Mouse (Mus musculus): Measurements from ENCODE around the gene Nr6a1. TPM values are rescaled to one million over a fixed set of nuclear protein-coding genes. Genes with fewer than 3 reads are reported as not detected.

Gene Nr6a1
- polyA plus RNA-seq, 1 experiment from 2014 or later: 1.5 TPM

DNA sequence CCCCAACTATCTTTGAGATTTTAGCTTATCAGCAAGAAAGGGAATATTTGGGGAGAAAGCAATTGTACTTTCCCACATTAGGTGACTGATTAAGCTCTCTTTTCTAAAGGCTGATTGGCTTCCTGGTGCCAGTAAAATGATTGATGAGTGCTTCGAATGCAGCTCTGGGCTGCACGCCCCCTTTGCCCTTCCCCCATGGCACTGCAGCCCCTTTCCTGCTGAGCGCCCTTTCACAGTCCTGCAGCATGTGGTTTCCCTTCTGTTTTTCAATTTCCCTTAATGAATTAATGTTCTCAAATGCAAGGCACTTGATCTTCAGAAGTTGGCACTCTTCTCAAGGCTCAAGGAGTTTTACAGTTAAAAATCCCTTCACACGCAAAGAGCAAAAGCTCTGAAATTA is 12.5 kb downstream of the Nr6a1 start:
- Histone ChIP-seq H3K36me3 (ENCODE audit: poor library complexity, severe bottlenecking) (no peaks in the 10 kb centered on the region), H3K27ac (no peak overlapping the region), H3K4me1 (peaks cover 5% of the 10 kb centered on the region), H3K9ac (no peak overlapping the region), H3K4me2 (no peak overlapping the region), H3K4me3 (no peak overlapping the region), H3K27me3 (no peaks in the 10 kb centered on the region), H3K9me3 (replicated peaks) (no peaks in the 10 kb centered on the region)
- 10% methylated on average over 4 of the region's 4 CpGs for WGBS
- ATAC-seq: peak; percentile 50; the same call in 1 of the 2 replicates

DNA sequence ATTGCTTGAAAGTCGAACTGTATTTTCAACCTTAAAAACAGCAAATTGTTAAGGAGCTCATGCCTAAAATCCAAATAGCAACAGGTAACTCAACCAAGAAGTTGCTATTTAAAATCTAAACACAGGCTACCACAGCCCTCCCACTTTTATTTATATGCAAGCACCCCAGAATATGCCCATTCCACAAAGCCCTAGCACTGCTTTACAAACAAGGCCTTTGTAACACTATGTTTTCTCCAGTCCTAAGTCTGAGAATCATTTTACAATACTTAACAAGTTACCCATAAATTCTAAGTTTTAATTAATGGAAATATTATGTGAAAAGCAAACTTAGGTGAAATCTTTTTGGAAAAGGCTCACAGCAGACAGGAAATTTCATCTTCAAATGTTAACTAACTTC is 13.0 kb downstream of the Nr6a1 start:
- 30% methylated on average over 1 of the region's 1 CpGs for WGBS

DNA sequence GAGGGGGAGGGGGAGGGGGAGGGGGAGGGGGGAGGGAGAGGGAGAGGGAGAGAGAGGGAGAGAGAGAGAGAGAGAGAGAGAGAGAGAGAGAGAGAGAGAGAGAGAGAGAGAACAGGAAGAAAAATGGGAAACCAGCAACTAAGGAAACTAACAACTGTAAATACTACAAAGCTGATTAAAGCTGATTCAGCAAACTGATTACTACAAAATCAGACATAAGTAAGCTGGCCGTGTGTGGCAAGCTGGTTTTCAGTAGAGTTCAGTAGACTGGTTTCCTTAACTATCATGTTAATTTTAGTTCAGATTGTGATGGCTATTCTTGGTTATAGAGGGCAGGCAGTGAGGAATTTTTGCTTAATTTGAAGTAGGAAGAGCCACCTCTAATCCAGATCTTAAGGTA is 18.9 kb downstream of the Nr6a1 start:
- no peak for ATAC-seq
- Histone ChIP-seq H3K4me2 (no peak overlapping the region), H3K4me1 (no peaks in the 10 kb centered on the region), H3K9ac (no peak overlapping the region), H3K4me3 (no peak overlapping the region), H3K27ac (no peak overlapping the region), H3K27me3 (no peaks in the 10 kb centered on the region), H3K9me3 (replicated peaks) (no peaks in the 10 kb centered on the region), H3K36me3 (ENCODE audit: poor library complexity, severe bottlenecking) (no peaks in the 10 kb centered on the region)
- WGBS: 68% methylated on average over 1 of the region's 1 CpGs

More for the DNA sequence above, 13.0 kb downstream of the Nr6a1 start:
- Histone ChIP-seq H3K4me3 (no peak overlapping the region), H3K36me3 (ENCODE audit: poor library complexity, severe bottlenecking) (no peaks in the 10 kb centered on the region), H3K27ac (no peak overlapping the region), H3K27me3 (no peaks in the 10 kb centered on the region), H3K9me3 (replicated peaks) (no peaks in the 10 kb centered on the region), H3K9ac (no peak overlapping the region), H3K4me2 (no peak overlapping the region), H3K4me1 (peaks cover 5% of the 10 kb centered on the region)
- ATAC-seq: no peak

DNA sequence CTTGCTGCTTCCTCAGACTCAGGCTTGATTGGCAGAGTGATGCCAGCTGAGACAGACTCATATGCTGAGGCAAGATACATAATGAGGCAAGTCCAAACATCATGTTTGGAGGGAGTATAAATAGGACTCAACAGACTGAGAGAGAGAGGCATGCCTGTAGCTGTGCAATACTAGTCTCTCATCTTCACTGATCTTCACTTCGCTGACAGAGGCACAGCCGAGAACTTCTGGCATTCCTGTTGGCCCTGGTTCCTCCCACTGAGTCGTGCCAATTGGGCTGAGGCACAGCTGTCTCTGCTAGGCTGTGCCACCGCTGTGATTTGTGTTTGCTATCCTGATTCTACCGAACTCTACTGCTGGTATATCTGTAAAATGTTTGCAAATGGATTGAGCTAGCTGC is 21.4 kb downstream of the Nr6a1 start:
- 81% methylated on average over 5 of the region's 5 CpGs for WGBS
- Histone ChIP-seq H3K4me3 (no peak overlapping the region), H3K36me3 (ENCODE audit: poor library complexity, severe bottlenecking) (no peaks in the 10 kb centered on the region), H3K27me3 (no peaks in the 10 kb centered on the region), H3K4me2 (no peak overlapping the region), H3K4me1 (no peaks in the 10 kb centered on the region), H3K9me3 (replicated peaks) (no peaks in the 10 kb centered on the region), H3K27ac (no peak overlapping the region), H3K9ac (no peak overlapping the region)
- no peak for ATAC-seq

DNA sequence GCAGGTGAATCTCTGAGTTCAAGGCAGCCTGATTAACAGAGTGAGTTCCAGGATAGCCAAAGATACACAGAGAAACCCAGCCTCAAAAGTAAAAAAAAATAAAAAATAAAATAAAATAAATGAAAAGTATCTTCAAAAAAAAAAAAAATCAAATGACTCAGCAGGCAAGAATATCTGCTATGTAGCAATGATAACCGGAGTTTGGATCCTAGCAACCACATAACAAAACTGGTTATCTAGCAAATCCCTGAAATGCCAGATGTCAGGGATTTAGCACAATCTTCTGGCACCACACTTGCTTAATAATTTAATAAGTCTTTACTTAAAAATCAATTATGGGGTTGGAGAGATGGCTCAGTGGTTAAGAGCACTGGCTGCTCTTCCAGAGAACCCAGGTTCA is 23.2 kb downstream of the Nr6a1 start:
- Histone ChIP-seq H3K27ac (no peak overlapping the region), H3K9ac (no peak overlapping the region), H3K9me3 (replicated peaks) (no peaks in the 10 kb centered on the region), H3K4me1 (no peaks in the 10 kb centered on the region), H3K36me3 (ENCODE audit: poor library complexity, severe bottlenecking) (no peaks in the 10 kb centered on the region), H3K27me3 (no peaks in the 10 kb centered on the region), H3K4me2 (no peak overlapping the region), H3K4me3 (no peak overlapping the region)
- WGBS: 98% methylated on average over 1 of the region's 1 CpGs
- no peak for ATAC-seq

DNA sequence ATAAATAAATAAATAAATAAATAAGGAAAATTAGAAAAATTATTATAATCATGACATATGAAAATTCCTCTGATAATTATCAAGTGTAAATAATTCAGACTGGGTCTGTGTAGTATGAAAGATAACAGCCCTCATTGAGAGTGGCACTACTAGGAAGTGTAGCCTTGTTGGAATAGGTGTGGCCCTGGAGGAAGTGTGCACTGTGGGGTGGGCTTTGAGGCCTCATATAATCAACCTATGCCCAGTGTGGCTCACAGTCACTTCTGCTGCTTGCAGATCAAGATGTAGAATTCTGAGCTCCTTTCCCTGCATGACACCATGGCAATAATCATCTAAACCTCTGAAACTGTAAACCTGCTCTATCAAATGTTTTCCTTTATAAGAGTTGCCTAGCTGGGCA is 24.6 kb downstream of the Nr6a1 start:
- Histone ChIP-seq H3K27ac (no peak overlapping the region), H3K9ac (no peak overlapping the region)

DNA sequence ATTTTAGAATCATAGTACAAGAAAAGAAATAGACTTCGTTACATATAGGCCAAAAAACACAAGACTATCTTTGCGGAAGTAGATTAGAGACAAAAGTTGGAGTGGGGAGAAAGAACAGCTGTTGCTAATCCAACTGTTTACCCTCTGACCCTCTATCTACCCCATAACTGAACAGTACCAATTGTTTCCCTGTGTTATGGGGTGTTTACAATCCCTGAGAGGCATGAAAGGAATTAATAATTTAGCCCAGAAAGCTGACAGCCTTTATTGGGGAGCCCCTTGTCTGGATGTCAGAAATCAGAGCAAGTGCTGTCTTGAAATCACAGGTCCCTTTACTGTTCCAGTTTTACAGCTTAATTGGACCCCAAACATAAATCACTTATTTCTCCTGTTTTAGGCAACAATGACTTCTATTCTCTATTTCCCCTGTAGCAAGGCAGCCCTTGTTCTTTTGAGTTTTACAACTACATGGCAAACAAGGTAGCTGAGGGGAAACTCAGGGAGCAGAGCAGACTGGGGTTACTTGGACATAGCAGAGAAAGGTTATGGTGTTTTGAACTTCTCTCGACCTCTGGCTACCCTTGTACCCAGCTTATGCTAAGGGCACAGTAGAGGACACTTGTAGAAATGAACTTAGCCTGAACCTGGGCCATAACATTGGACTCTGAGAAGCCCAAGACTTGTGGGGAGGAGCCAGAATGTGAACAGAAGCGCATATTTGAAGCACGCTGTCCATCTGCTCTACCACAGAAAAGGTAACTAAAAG is 46.4 kb downstream of the Nr6a1 start:
- no peak for ATAC-seq
- WGBS: 90% methylated on average over 5 of the region's 5 CpGs
- no peak overlapping the region for H3K4me2 ChIP-seq

More for the DNA sequence above, 24.6 kb downstream of the Nr6a1 start:
- no peak for ATAC-seq
- Histone ChIP-seq H3K4me3 (no peak overlapping the region), H3K9me3 (replicated peaks) (no peaks in the 10 kb centered on the region), H3K4me2 (no peak overlapping the region), H3K4me1 (no peaks in the 10 kb centered on the region), H3K27me3 (no peaks in the 10 kb centered on the region), H3K36me3 (ENCODE audit: poor library complexity, severe bottlenecking) (no peaks in the 10 kb centered on the region)

DNA sequence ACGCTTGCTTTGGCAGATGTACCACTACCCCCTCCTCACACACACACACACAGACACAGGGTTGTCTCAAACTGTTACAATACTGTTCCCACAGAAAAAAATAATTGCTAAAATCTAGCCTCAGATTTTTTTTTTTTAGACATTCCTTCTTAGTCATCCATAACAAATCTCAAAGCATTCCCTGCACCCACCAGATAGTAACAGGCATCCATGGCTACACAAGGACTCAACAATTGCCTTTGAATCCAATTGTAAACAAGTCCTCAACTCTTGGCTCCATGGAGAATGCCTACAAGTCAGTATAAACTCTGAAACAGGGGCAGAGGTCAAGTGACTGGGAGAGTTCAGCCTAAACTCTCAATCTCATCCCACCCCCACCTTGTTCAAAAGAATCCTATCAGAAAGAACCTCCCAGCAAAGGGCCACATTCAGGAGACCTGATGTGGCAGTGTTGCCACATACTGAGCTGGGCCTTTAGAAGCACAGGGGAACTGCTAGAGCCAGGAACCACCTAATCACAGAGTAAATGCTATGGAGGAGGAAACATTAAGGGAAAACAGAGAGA is 52.9 kb downstream of the Nr6a1 start:
- WGBS: 79% methylated on average over 1 of the region's 1 CpGs
- H3K36me3 ChIP-seq (ENCODE audit: poor library complexity, severe bottlenecking): peaks cover 45% of the 10 kb centered on the region
- no peak for ATAC-seq
- no peak overlapping the region for H3K4me3 ChIP-seq
- H3K4me2 ChIP-seq: no peak overlapping the region
- no peaks in the 10 kb centered on the region for H3K4me1 ChIP-seq
- no peak overlapping the region for H3K27ac ChIP-seq
- H3K27me3 ChIP-seq: no peaks in the 10 kb centered on the region
- no peak overlapping the region for H3K9ac ChIP-seq
- no peaks in the 10 kb centered on the region for H3K9me3 ChIP-seq (replicated peaks)

More for the DNA sequence above, 46.4 kb downstream of the Nr6a1 start:
- Histone ChIP-seq H3K27ac (no peak overlapping the region), H3K9me3 (replicated peaks) (no peaks in the 10 kb centered on the region), H3K4me3 (no peak overlapping the region), H3K9ac (no peak overlapping the region), H3K27me3 (no peaks in the 10 kb centered on the region), H3K36me3 (ENCODE audit: poor library complexity, severe bottlenecking) (peaks cover 24% of the 10 kb centered on the region; the same call in 1 of the 2 replicates), H3K4me1 (no peaks in the 10 kb centered on the region)

DNA sequence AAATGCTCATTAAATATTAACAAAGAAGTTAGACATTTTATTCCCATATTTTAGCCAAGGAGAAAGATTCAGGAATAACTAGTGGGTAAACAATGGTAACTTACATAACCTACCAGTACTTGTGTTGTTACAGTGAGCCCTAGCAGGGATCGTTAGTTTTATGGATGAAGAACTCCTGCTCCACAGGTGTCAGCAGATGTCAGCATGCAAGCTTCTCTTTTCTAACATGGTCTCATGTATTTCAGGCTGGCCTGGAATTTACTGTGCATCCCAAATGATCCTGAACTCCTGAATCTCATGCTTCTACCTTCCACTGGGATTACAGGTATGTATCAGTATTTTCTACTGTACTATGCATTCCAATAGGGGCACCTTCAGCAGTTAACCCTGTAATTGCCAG is 54.8 kb downstream of the Nr6a1 start:
- Histone ChIP-seq H3K27me3 (no peaks in the 10 kb centered on the region), H3K9ac (no peak overlapping the region), H3K36me3 (ENCODE audit: poor library complexity, severe bottlenecking) (peaks cover 35% of the 10 kb centered on the region), H3K4me2 (no peak overlapping the region), H3K9me3 (replicated peaks) (no peaks in the 10 kb centered on the region), H3K4me3 (no peak overlapping the region), H3K4me1 (no peaks in the 10 kb centered on the region), H3K27ac (no peak overlapping the region)
- no peak for ATAC-seq
- WGBS: 54% methylated on average over 1 of the region's 1 CpGs

DNA sequence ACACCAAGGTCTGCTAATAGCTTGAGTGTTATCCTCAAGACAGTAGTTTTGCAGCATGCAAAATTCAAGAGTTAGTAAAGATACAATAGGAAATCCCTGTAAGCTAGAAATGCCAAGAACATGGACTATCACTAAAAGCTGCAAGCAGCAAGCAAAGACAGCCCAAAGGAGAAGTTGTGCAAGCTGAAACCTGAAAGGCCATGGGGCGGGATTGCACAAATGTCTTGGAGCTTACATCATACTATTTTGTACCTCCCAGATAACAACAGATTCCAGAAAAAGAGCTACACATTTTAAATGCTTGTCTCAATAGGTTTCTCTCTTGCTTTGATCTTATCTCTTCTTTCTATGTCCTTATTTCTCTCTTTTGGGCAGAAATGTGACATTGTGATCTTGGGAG is 60.8 kb downstream of the Nr6a1 start:
- Histone ChIP-seq H3K27ac (no peak overlapping the region), H3K9ac (no peak overlapping the region), H3K36me3 (ENCODE audit: poor library complexity, severe bottlenecking) (peaks cover 8% of the 10 kb centered on the region; the same call in 1 of the 2 replicates), H3K4me3 (no peak overlapping the region), H3K4me2 (no peak overlapping the region), H3K9me3 (replicated peaks) (no peaks in the 10 kb centered on the region), H3K27me3 (no peaks in the 10 kb centered on the region), H3K4me1 (no peaks in the 10 kb centered on the region)
- no peak for ATAC-seq
- 91% methylated on average over 1 of the region's 1 CpGs for WGBS

DNA sequence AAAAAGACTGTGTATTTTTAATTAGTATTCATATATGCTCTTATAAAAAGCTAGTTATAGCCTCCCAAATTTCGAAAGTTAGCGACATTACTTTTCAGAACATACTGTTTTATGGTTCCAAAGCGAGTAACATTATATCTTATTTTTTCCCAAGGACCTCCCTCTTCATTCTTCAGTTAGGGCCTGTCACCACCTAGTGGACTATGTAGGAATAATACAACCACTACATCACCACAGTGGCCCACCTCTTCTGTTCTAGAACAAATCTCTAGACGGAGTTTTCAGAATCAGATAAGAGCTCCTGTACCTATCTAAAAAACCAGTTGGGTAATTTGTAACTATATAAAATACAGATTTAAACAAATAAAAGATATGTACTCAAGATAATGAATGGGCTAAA is 63.5 kb downstream of the Nr6a1 start:
- H3K4me3 ChIP-seq: no peak overlapping the region
- H3K27ac ChIP-seq: no peak overlapping the region
- H3K4me1 ChIP-seq: no peaks in the 10 kb centered on the region
- peak; percentile 73 for ATAC-seq
- H3K27me3 ChIP-seq: no peaks in the 10 kb centered on the region
- WGBS: 59% methylated on average over 4 of the region's 4 CpGs
- no peaks in the 10 kb centered on the region for H3K9me3 ChIP-seq (replicated peaks)
- H3K9ac ChIP-seq: no peak overlapping the region
- peaks cover 11% of the 10 kb centered on the region; the same call in 1 of the 2 replicates for H3K36me3 ChIP-seq (ENCODE audit: poor library complexity, severe bottlenecking)
- no peak overlapping the region for H3K4me2 ChIP-seq

DNA sequence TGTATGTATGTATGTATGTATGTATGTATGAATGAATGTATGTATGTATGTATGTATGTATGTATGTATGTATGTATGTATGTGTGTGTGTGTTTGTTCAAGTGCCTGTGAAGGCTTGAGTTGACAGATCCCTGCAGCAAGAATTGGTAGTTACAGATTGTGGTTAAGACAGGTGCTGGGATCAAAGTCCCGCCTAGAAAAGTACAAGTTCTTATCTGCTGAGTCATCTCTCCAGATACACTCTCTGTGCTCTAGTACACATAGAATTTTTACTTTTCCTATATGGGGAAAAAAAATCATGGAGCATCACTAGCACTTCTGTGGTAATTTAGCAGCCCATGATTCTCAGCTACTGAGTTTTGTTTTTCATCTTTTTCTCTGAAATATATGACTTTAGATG is 75.7 kb downstream of the Nr6a1 start:
- Histone ChIP-seq H3K9me3 (replicated peaks) (no peaks in the 10 kb centered on the region), H3K27ac (no peak overlapping the region), H3K4me3 (no peak overlapping the region), H3K36me3 (ENCODE audit: poor library complexity, severe bottlenecking) (peaks cover 36% of the 10 kb centered on the region), H3K27me3 (no peaks in the 10 kb centered on the region), H3K4me1 (no peaks in the 10 kb centered on the region), H3K9ac (no peak overlapping the region), H3K4me2 (no peak overlapping the region)
- 80% methylated on average over 1 of the region's 1 CpGs for WGBS
- ATAC-seq: no peak

DNA sequence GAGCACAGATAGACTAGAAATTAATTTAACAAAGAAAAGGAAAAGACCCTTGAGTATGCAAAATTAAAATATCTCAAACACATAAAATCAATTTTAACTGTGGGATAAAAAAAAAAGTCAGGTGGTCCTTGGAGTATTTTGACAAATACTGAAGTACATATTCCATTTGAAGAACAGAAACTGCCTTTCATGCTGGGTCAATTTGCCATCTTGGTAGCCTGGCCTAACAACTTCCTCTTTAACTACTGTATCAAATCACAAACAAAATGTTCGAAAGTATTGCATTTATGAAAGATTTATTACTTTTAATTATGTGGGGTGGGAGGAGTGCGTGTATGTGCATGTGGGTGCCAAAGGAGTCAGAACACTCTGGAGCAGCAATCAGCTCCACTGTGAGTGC is 81.2 kb downstream of the Nr6a1 start:
- Histone ChIP-seq H3K4me2 (no peak overlapping the region), H3K4me3 (no peak overlapping the region), H3K4me1 (no peaks in the 10 kb centered on the region), H3K9me3 (replicated peaks) (no peaks in the 10 kb centered on the region), H3K9ac (no peak overlapping the region), H3K36me3 (ENCODE audit: poor library complexity, severe bottlenecking) (peaks cover 26% of the 10 kb centered on the region; the same call in 1 of the 2 replicates), H3K27ac (no peak overlapping the region), H3K27me3 (no peaks in the 10 kb centered on the region)
- no peak for ATAC-seq
- 92% methylated on average over 2 of the region's 2 CpGs for WGBS
